Mouse (Mus musculus) heart, postnatal 14 days (tissue): Measurements from ENCODE around the gene Cdk10. TPM values are rescaled to one million over a fixed set of nuclear protein-coding genes. Genes with fewer than 3 reads are reported as not detected.
"Not testable (repeated sequence)": the region's sequence is repeated elsewhere in the genome, so short reads cannot be mapped to it uniquely, and the experiment has no call there.

Source experiments
- DNase-seq, 2 experiments: peaks; one replicate each; pipeline ENCODE4 v3.0.0; 2021 to 2022
- intact Hi-C: fragments of 180-260 bp; cut with DNase I; formaldehyde crosslinking; loops from one replicate; pipeline ENCODE4 v1.15.1; 2025
- total RNA-seq, 2 experiments: library from RNA; stranded (reverse); gene quantifications; 2 replicates each; pipeline ENCODE4 v1.2.3; 2021

Gene Cdk10
- total RNA-seq, 2 experiments from 2014 or later = 22.5 to 23.8 TPM

GRCm38 (mm10) chr8:123230326-123230725 is 5.7 kb downstream of the Cdk10 start:
- DNase-seq, intact Hi-C loops: not testable (repeated sequence)

- intact Hi-C loops = no loop called here
- DNase-seq = peak in 1 of 2 experiments; percentile 32
These were observed 7.1 kb downstream of the Cdk10 start for GRCm38 (mm10) chr8:123231742-123232141.

DNA sequence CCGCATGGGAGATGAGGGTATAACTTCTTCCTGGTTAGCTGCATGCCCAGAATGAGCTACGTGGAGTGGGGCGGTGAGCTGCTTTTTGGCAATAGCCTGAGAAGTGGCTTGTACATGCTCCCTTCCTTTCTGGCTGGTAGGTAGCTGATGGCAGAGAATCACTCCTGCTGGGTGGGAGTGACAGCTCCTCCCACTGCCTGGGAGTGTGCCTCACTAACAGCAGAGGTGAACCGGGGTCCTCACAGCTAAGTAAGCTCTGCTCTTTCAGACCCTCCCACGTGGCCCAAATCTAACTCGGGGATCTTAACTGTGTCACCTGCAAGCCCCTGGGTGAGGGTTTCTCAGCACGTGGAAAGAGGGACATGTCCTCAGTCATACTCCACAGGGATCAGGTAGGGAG is 7.9 kb downstream of the Cdk10 start:
- intact Hi-C loops = no loop called here
- DNase-seq = no peak

GRCm38 (mm10) chr8:123233300-123233699 is 8.7 kb downstream of the Cdk10 start:
- no peak for DNase-seq
- intact Hi-C loops = no loop called here

DNA sequence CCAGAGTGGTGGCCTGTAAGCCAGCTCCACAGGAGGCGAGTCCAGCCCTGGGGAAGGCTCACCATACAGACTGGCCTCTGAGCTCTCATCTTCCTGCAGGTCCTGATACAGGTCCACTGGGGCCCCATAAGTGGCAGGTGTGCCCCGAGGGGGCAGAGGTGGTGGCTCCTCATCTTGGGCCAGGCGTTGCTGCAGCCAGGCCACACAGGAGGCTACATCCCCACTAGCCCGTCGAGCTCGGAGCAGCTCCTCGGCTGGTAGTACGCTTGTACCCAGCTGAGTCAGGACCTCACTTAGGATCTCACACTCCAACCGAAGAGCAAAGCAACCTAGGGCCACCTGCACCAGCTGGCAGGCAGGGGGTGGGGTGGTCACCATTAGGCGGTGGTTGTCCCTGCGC is 9.1 kb downstream of the Cdk10 start:
- intact Hi-C loops = no loop called here
- no peak for DNase-seq

GRCm38 (mm10) chr8:123234918-123235519 is 10.4 kb downstream of the Cdk10 start:
- intact Hi-C loops = no loop called here
- no peak for DNase-seq

DNA sequence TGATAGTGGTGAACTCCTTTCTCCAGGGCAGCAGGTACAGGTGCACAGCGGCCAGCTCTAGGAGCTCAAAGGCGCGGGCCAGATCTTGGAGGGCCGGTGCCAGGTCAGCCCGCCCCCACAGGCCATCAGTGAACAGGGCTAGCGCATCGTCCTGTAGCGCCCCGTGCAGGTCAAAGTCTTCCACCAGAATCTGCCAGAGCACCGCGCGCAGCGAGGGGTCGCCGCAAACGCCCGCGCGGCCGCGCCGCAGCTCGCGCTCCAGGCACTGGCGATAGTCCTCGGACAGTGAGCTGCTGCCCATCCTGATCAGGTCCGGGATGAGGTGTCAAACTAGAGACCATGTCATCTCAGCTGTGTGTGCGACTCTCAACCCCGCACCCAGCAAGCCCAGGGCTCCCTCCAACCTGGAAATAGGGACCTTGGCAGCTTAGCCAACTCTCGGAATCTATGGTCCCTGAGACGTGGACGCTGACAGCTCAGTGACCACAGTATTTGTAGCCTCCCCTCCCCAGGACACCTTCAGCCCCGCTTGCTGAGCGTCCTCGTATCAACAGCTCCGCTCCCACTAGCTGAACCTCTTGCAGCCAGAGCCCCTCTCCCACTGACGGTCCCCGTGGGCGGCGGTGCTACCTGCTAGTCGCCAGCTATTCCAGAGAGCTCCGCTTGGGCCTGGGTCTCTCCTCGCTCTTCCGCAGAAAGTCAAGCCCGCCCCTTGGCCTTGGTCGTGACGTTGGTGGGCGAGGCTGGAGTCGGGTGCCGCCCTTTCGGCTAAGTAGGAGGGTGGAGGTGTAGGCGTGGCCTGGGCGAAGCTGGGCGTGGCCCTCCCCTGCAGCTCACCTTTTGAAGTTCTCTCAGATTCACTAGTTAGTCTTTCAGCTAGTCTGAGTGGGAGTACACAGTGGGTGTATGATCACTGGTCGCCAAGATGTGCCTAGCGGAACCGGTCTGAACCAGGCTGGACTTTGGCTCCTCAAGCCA is 11.2 kb downstream of the Cdk10 start, which contains the start of gene Spata2l:
Spata2l (minus strand) TSS at position 714 of the 978 bp plus-strand sequence.
- DNase-seq = peak; percentile 77 to 88
- intact Hi-C loops = no loop called here

- intact Hi-C loops = no loop called here
- DNase-seq = no peak
These were observed 14.8 kb downstream of the Cdk10 start for GRCm38 (mm10) chr8:123239398-123239797.

DNA sequence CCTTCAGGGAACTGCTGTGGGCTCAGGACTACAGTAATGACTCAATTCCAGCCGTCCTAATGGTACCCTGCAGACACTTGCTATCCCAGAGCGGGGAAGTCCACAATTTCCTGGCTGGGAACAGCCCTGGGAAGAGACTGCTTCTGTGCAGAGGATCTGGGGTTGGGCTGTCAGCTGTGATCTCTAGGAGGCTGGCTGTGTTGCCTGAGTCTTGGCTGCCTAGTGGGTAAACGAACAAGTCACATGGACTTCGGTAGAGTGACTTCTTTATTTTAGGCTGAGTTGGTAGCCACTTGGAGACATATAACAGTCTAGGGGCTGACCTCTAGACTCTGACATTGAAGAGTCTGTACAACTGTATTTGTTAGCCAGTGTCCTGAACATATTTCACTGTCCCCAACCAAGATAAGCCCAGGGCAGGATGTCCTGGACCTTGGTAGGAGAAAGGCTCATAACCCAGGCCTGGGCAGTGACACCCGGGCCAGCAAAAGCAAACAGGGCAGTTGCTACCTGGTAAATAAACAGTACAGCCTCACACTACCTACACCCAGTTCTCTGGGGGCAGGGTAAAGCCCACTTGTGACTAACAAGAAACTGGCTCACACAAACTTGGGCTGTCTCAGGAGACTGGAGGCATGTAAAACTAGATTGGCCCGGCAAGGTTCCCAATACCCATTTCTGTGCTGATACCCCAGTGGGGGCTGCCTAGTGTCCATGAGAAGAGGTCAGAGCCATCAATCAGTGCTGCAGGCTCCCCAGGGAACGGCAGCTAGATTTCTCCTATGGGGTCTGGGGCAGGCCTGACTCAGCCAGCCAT is 17.7 kb downstream of the Cdk10 start:
- intact Hi-C loops = no loop called here
- DNase-seq = no peak

- no peak for DNase-seq
- intact Hi-C loops = no loop called here
These were observed 18.4 kb downstream of the Cdk10 start for GRCm38 (mm10) chr8:123243053-123243452.

DNA sequence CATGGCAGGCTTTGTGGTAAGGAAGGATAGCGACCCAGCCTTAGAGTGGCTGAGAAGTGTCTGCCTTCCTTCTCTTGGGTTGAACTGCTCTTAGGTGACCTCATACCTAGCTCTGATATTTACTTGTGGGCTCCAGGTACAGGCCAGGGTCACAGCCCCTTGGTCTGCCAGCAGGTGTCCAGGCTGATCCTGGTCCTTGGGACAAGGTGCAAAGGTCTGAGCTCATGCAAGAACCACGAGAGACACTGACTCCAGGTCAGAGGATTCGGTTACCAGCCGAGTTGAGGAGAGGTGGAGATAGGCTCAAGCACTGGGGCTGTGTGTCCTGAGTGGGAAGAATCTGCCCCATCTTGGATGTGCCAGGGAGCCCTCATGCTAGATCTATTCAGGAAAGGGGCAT is 19.7 kb downstream of the Cdk10 start:
- no peak for DNase-seq
- intact Hi-C loops = no loop called here

DNA sequence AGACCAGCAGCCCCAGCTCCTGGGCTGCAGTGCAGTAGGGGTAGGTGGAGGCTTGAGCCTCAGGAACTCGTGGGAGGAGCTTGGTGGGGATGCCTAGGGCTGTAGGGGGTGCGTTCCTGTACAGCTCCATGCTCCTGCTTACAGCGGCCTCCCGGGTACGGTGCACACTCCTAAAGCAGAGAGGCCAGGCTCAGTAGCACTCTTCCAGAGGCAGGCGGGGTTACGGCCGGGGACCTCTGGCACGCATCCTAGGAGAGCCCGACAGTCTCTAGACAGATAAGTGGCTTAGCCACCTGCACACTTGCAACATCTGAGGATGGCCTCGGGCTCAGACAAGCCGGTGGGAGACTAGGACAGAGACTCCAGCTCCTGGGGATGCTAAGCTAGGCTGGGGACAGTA is 20.9 kb downstream of the Cdk10 start:
- DNase-seq = no peak
- intact Hi-C loops = no loop called here

GRCm38 (mm10) chr8:123247748-123248147 is 23.1 kb downstream of the Cdk10 start:
- intact Hi-C loops = no loop called here
- no peak for DNase-seq

- DNase-seq = no peak
These were observed 24.0 kb downstream of the Cdk10 start for GRCm38 (mm10) chr8:123248596-123248995.

GRCm38 (mm10) chr8:123250940-123251339 is 26.3 kb downstream of the Cdk10 start:
- intact Hi-C loops = no loop called here
- DNase-seq = no peak

More at GRCm38 (mm10) chr8:123248596-123248995, 24.0 kb downstream of the Cdk10 start:
- intact Hi-C loops = no loop called here

GRCm38 (mm10) chr8:123252925-123253324 is 28.3 kb downstream of the Cdk10 start:
- intact Hi-C loops = no loop called here
- DNase-seq = no peak

DNA sequence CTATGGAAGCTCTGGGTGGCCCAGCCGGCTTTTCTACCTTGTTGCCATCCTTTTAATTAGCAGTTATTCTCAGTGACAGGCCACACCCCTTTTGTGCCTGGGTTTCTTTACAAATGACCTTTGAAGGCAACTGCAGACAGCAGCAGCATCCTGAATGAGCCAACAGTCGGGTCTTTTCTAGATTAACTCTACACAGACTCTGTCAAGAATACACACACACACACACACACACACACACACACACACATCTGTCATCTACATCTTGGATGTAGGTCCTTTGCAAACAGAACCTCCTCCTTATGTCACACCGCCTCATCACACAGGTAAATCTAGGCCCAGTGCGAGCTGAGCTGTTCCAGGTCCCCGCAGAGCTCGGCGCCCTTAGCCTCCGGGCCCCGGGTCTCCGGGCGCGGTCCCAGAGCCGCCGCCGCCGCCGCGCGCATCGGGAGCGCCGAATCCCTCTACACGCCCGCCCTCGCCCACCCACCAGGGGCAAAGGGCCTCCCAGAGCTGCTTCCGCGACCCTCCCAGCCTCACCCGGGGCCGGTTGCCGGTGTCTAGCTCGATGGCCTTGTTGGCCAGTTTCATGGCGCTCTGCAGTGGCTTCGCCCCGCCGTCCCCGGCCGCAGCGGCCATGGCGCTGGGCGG is 28.9 kb downstream of the Cdk10 start:
- intact Hi-C loops = loop anchor here (1.0 kb wide), 1 partner anchor 29 kb away; the partner anchor contains the start of gene Cdk10
- no peak for DNase-seq

GRCm38 (mm10) chr8:123254099-123254885 is 29.6 kb downstream of the Cdk10 start, which contains the start of the genes Zfp276 and Vps9d1:
Gene Zfp276, plus strand, starts transcription at chr8:123254195.
Gene Vps9d1, minus strand, starts transcription at chr8:123254348.
- DNase-seq = peak; percentile 90 to 92
- intact Hi-C loops = loop anchor here (1.0 kb wide), 1 partner anchor 30 kb away; the partner anchor contains the start of gene Cdk10

DNA sequence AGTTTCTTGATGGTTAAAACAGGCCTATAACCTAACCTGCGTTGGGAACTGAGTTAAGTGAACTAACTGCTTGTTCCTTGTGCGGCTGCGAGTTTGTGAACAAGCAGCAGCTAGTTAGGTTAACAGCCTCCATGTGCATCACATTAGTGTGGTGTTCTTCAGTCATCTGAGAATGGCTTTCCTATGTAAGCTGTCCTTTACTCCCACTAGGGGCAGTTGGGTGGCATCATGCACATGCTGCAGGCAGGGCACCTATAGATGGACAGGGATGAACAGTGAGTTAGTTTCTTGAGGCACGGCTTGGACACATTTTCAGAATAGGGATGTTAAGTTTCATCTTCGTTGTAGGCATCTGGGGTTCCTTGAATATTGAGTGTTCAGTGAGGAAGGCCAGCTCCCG is 30.5 kb downstream of the Cdk10 start:
- no peak for DNase-seq
- intact Hi-C loops = no loop called here
